ENCODE assay signal across 21 mouse cellular contexts in the genomic region with DNA sequence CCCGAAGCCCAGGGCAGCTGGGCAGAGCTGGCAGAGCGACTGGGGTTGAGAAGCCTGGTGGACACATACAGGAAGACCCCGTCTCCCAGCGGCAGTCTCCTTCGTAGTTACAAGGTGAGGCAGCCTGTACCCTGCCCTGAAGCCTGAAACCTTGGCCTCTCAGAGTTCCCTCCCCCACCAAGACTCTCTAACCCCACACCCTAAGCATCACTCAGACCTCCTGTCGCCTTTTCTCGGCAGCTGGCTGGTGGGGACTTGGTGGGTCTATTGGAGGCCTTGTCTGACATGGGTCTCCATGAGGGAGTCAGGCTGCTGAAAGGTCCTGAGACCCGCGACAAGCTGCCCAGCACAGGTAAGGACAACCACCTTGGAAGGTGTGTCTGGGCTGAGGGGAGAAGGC. TPM values are rescaled to one million over a fixed set of nuclear protein-coding genes. Genes with fewer than 3 reads are reported as not detected.
A peak's percentile ranks its signal among the peaks of the same experiment; 100 is the strongest.
DNase-seq lines count a peak whose midpoint lies in the region.
"Had no signal": no experiment of that assay in that cellular context is flagged by ENCODE, and none has a peak within 500 bp of the region (broad histone marks: within the 10 kb centered on the region; RNA-seq: fewer than 3 reads in every experiment).

No protein-coding gene starts in this region.

- H3K4me1 ChIP-seq in limb, embryonic 10.5 days = peaks cover 25% of the 10 kb centered on the region

- peaks cover 97% of the 10 kb centered on the region for H3K27me3 ChIP-seq in limb, embryonic 10.5 days (ENCODE audit: low read depth, poor library complexity, severe bottlenecking)
- H3K27me3 ChIP-seq: CH12.LX, Patski had no signal

- DNase-seq in cerebellum, adult 8-10 months = peak; percentile 16
- DNase-seq in cerebellum, postnatal 36 days = no peak
- peak; percentile 6 for DNase-seq in kidney, postnatal 10 days
- DNase-seq in kidney, postnatal 25 days = no peak
- peak; percentile 37 for DNase-seq in testis, postnatal 10 days (ENCODE audit: low spot score)
- no peak for DNase-seq in testis, postnatal 14 days (ENCODE audit: low spot score)
- peak; percentile 22 for DNase-seq in limb, embryonic 10.5 days (ENCODE audit: low spot score)
- DNase-seq in urinary bladder, postnatal 25 days (ENCODE audit: low spot score) = no peak
- DNase-seq: adrenal gland, postnatal 10 days; B cell, adult 2 months; kidney, postnatal 4 days; liver, embryonic 13.5 days; lung, adult 2 months; lung, postnatal 14 days had no signal

- H3K27ac ChIP-seq in limb, embryonic 10.5 days = no peak overlapping the region
- H3K27ac ChIP-seq: embryonic facial prominence, embryonic 12.5 days; forebrain, embryonic 12.5 days; limb, embryonic 12.5 days; liver, embryonic 13.5 days; midbrain, embryonic 12.5 days had no signal

- WGBS in limb, embryonic 10.5 days = 84% methylated on average over 9 of the region's 9 CpGs

- peaks cover 27% of the 10 kb centered on the region for H3K36me3 ChIP-seq in limb, embryonic 10.5 days
- H3K36me3 ChIP-seq: forebrain, embryonic 12.5 days; midbrain, embryonic 12.5 days had no signal

- H3K4me3 ChIP-seq in limb, embryonic 10.5 days = no peak overlapping the region
- H3K4me3 ChIP-seq: embryonic facial prominence, embryonic 12.5 days; forebrain, embryonic 12.5 days; limb, embryonic 12.5 days; liver, embryonic 13.5 days; midbrain, embryonic 12.5 days had no signal

- no peaks in the 10 kb centered on the region for H3K9me3 ChIP-seq in limb, embryonic 10.5 days (replicated peaks)
- H3K9me3 ChIP-seq: embryonic facial prominence, embryonic 12.5 days; forebrain, embryonic 12.5 days; G1E; limb, embryonic 12.5 days; liver, embryonic 13.5 days; midbrain, embryonic 12.5 days had no signal

RNA-seq across cellular contexts. Expression of gene Nfkb2, which starts 7.2 kb away (rescaled TPM):
- 4.5 and 5.8 TPM in 2 replicates for polyA plus RNA-seq in limb, embryonic 10.5 days (2016; fragmentation: Nextera tagmentation; extraction: Ambion mirVana)

RNA-seq across cellular contexts. Expression of gene Psd, which starts 15.6 kb away (rescaled TPM):
- polyA plus RNA-seq in limb, embryonic 10.5 days (2016; fragmentation: Nextera tagmentation; extraction: Ambion mirVana) = 1.4 and 1.8 TPM in 2 replicates

RNA-seq across cellular contexts. Expression of gene Fbxl15, which starts 16.6 kb away (rescaled TPM):
- polyA plus RNA-seq in limb, embryonic 10.5 days (2016; fragmentation: Nextera tagmentation; extraction: Ambion mirVana) = 12.2 and 13.0 TPM in 2 replicates

RNA-seq across cellular contexts. Expression of gene Cuedc2, which starts 27.2 kb away (rescaled TPM):
- 150 and 183 TPM in 2 replicates for polyA plus RNA-seq in limb, embryonic 10.5 days (2016; fragmentation: Nextera tagmentation; extraction: Ambion mirVana)

RNA-seq across cellular contexts. Expression of gene Mfsd13a, which starts 29.6 kb away (rescaled TPM):
- 7.7 and 8.1 TPM in 2 replicates for polyA plus RNA-seq in limb, embryonic 10.5 days (2016; fragmentation: Nextera tagmentation; extraction: Ambion mirVana)

Comparison
In these comparisons a context has a peak if more than half of its experiments do, and no peak if none do; other contexts are left out.
1. DNase-seq: peak in cerebellum, adult 8-10 months (single experiment), kidney, postnatal 10 days (single experiment), testis, postnatal 10 days (single experiment) and limb, embryonic 10.5 days (single experiment); none in cerebellum, postnatal 36 days (0 of 2), kidney, postnatal 25 days (0 of 2), testis, postnatal 14 days (single experiment) and urinary bladder, postnatal 25 days (single experiment).